Mouse (Mus musculus): ENCODE data around the gene Ggact.

The Ggact gene

DNA sequence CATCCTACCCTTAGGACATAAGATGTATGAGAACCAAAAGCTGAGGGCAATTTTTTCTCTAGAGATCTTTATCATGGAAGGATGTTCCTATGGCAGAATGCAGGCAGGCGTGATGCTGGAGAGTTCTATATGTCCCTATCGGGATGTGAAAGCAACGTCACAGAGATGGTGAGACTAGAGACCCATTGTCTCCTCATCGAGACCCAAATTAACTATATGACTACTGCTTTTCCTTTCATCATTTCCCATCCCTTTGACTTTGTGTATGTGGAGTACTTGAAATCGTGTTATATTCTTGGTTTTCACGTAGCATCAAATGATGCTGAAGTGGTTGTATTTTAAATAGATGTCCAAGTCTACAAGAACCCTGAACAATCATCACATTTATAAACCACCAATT lies at the start of gene Ggact:
Ggact (minus strand) TSS at position 101 of the 400 bp plus-strand sequence.
- no peak for DNase-seq (ENCODE audit: low read depth in 2 of 2, low spot score in 2 of 2)

- DNase-seq (ENCODE audit: low read depth in 2 of 2, low spot score in 2 of 2): no peak
These were observed 44.4 kb upstream of the Ggact start for GRCm38 (mm10) chr14:122957941-122958340.

GRCm38 (mm10) chr14:122953331-122953730 lies 39.8 kb upstream of the Ggact start:
- peak; percentile 20 to 43 for DNase-seq (ENCODE audit: low read depth in 2 of 2, low spot score in 2 of 2)

DNA sequence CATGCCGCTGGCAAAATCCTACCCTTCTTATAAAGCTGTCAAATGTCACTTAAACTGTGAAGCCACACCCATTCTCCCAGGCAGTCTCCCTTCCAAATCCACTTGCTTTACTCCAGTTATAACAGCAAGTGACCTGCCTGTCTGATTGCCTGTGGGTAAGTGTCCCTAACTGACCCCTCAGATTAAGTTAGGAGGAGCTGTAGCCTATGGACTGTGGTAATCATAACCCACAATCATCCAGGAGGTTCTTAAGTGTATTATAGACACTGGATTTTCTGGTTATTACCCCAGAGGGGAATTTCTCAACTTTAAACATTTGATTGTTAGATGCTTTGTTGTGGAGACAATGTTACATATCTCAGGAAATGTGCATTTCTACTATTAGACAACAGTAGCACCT lies 39.0 kb upstream of the Ggact start:
- no peak for DNase-seq (ENCODE audit: low read depth in 2 of 2, low spot score in 2 of 2)

DNA sequence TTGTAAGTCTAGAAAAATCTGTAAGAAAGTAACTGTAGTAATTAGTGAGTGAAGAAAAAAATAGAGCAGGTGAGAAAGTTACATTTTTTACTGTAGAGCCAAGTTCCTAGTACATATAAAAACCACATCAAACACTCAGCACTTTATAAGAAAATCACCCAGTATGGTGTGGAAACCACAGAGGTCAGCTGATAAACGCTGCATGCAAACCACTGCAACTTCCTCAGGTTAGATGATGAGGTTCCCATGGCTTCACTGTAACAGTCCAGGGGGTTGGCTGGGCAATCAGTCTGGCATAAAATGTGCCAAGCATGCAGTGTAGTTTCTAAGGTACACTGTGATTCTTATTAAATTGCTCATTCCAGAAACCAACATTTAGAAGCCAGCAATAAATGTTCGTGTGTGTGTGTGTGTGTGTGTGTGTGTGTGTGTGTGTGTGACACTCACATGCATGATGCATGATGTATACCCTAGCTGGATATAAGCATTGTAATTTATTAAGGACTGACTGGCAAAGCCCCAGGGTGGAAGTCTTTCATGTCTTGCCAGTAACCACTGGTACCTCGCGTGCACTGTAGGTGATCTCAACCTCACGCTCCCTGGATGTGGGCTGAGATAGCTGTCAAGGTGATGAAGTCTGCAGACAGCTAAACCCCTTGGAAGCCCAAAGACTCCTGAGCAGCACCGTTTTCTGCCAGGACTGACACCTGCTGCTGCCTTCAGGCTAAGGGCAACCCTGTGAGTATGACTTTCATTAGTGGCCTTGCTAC lies 38.3 kb upstream of the Ggact start:
- DNase-seq (ENCODE audit: low read depth in 2 of 2, low spot score in 2 of 2): peak; percentile 23 to 26

DNA sequence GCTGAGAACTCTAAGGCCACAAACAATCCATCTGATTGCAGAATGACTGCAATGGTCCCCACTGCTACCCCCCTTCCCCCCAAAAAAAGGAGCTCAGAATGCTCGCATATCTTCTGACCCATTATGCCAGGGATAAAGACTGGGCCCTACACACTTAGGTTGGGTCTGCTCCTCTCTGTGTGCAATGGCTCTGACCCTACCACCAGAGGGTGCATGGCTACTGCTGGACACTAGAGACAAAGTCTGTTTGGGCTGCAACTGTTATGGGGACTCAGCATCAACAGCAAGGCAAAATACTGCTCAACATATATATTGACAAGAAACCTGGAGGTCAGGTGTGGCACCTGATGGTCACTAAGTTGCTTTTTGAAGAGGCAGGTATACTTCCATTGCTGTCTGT lies 37.4 kb upstream of the Ggact start:
- no peak for DNase-seq (ENCODE audit: low read depth in 2 of 2, low spot score in 2 of 2)

GRCm38 (mm10) chr14:122943475-122943853 lies 29.9 kb upstream of the Ggact start:
- DNase-seq (ENCODE audit: low read depth in 2 of 2, low spot score in 2 of 2): no peak

GRCm38 (mm10) chr14:122942757-122943474 lies 29.4 kb upstream of the Ggact start:
- no peak for DNase-seq (ENCODE audit: low read depth in 2 of 2, low spot score in 2 of 2)

DNA sequence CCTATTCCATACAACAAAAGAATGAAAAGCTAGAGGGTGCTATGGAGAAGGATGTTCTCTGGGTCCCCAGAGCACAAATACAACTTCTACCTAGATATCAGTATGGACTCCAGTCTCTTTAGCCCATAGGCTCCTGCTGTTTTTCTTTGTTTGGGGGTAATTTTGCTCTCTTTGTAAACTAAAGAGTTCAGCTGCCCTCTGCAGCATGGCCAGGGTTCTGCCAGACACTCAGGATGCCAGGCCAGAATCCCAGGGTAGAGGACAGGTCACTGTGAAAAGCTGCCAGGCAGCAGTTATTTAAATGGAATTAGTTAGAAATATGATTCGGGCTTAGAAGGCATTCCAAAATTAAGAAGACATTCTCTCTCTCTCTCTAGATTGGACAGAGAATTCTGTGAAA lies 22.9 kb upstream of the Ggact start:
- DNase-seq (ENCODE audit: low read depth in 2 of 2, low spot score in 2 of 2): no peak

DNA sequence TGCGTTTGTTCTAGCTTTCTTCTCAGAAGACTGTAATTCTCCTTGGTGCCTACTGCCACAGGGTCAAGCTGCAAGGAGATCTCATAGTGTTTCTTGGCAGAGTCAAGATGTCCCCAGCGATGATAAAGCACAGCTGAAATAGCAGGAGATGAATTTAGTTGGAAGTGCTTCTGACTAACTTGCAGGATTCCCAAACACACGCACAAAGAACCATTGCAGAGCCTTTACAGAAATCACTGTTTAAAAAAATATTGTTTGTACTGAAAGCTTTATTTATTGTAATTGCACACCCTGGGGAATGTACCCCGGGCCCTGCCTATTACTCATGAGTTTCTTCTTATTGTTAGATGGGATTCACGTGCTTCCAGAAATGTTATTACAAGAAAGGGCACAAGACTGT lies 6.5 kb upstream of the Ggact start:
- DNase-seq (ENCODE audit: low read depth in 2 of 2, low spot score in 2 of 2): no peak

DNA sequence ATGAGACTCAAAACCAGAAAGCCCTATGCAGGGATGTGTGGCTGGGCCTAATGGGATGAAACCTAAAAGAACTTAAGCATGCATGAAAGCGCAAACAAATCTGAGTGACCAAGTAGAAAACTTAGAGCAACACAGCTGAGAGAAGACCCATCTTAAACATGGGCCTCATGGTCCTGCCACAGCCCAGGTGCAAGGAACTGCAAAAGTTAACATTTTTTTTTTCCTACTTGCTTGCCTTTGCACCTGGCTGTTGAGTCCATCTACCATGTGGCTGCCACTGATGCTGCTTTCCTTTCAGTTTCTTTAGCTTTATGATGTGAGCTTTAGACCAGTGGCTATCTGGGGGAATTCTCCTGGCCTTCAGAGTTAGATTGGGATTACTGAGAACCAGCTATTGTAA lies 4.1 kb upstream of the Ggact start:
- DNase-seq (ENCODE audit: low read depth in 2 of 2, low spot score in 2 of 2): no peak

DNA sequence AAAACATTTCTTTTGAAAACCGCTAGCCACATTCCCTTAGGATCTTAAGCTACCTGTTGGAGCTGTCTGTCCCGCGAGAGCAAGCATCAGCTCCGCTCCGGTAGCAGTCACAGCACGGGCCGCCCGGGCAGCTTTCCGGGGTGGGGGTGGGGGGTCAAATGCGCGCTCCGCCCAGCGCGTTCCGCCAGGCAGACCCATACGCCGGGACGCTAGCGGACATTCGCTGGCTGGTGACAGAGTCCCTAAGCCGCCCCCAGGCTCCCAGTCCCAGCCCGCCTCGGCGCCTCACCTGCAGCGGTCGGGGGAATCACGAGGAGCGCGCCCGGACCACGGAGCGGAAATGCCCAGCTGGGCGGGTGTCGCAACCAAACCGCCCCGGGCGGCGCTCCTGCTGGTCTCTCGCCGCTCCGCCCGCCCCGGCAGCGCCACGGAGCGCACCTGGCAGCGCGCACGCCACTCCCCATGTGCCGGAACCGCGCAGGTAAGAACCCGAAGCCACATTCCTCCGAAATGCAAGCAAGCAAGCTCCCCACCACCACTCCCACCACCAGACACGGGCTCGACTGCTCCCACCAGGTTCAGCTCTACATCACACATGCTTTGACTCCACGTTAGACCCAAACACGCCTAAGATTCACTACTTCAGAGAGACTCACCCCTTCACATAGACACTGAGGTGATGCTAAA lies 602 bp downstream of the Ggact start:
- DNase-seq (ENCODE audit: low read depth in 2 of 2, low spot score in 2 of 2): peak; percentile 54 to 62

GRCm38 (mm10) chr14:122912137-122912536 lies 1.4 kb downstream of the Ggact start:
- DNase-seq (ENCODE audit: low read depth in 2 of 2, low spot score in 2 of 2): no peak

DNA sequence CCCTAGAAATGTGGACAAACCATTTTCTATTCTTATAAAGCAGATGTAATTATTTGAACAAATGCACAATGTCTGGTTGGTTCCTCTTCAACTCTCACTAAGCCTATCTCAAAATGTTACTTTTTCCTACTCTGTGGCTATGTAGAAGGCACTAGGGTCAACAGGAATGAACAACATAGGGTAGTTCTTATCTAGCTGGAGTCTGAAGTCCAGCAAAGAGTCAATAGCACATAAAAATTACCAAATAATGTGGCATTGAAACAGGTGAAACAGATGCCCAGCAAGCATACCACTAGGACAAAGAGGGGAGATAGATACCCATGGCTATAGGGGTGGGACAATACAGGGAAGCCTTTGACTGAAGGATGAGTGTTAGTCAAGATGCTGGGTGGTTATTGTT lies 2.3 kb downstream of the Ggact start:
- no peak for DNase-seq (ENCODE audit: low read depth in 2 of 2, low spot score in 2 of 2)

GRCm38 (mm10) chr14:122909368-122910091 lies 4.0 kb downstream of the Ggact start:
- no peak for DNase-seq (ENCODE audit: low read depth in 2 of 2, low spot score in 2 of 2)

- DNase-seq (ENCODE audit: low read depth in 2 of 2, low spot score in 2 of 2): peak; percentile 34 to 51
These were observed 5.5 kb downstream of the Ggact start for GRCm38 (mm10) chr14:122908075-122908474.

DNA sequence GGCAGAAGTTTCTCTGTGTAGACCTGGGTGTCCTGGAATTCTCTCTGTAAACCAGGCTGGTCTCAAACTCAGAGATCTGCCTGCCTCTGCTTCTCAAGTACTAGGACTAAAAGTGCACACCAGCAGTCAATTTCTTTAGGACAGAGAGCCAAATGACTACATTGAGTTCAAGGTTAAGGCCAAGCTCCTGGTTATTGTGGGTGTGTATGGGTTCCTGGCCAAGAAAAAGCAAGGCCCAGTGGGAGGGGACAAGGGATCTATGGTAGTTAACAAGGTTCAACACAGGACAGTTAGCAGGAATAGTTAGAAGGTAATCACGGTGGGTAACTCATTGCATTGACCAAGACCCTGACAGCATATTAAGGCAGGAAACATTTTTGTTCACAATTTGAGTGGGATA lies 8.6 kb downstream of the Ggact start:
- DNase-seq (ENCODE audit: low read depth in 2 of 2, low spot score in 2 of 2): no peak

GRCm38 (mm10) chr14:122903923-122904351 lies 9.6 kb downstream of the Ggact start:
- no peak for DNase-seq (ENCODE audit: low read depth in 2 of 2, low spot score in 2 of 2)

DNA sequence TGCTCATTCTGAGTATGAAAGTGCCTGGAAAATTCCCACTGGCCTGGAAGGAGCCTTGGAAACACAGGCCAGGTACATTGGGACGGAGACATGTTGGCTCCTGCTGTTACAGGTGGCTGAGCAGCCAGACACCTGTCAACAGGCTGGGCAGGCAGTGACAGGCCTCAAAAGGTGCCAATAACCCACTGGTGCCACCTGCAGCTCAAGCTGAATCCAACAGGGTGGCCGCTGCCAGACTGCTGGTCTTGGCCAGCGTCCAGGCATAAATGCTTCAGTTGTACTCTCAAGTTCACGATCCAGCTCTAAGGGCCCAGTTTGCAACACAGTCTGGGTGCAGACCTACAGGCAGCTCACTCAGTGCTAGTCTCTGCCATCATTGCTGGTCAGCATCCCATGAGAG lies 10.7 kb downstream of the Ggact start:
- DNase-seq (ENCODE audit: low read depth in 2 of 2, low spot score in 2 of 2): no peak

- DNase-seq (ENCODE audit: low read depth in 2 of 2, low spot score in 2 of 2): peak; percentile 72 to 79
These were observed 11.4 kb downstream of the Ggact start for GRCm38 (mm10) chr14:122902136-122902535.

DNA sequence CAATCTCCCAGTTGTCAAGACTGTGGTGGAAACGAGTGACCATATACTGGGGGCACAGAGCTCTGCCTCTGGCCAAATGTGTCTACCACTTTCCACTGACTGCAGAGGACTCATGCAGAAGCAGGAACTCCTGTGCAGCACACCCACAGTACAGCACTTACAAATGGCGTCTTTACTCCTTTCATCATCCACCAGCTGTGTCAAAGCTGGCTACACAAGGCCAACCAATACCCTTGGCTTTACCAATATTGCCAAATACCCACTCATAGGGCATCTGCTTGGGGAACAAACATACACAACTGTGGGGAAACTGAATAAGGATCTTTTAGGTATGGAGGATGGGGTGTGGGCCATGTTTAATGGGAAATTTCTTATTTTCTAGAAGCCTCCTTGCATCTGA lies 11.8 kb downstream of the Ggact start:
- no peak for DNase-seq (ENCODE audit: low read depth in 2 of 2, low spot score in 2 of 2)

All from CD8-positive naive resting alpha-beta T cell, adult 2 months (primary cell).